Mouse (Mus musculus): Measurements from ENCODE around the gene Cfi.
A peak's percentile ranks its signal among the peaks of the same experiment; 100 is the strongest.

Cfi gene

DNA sequence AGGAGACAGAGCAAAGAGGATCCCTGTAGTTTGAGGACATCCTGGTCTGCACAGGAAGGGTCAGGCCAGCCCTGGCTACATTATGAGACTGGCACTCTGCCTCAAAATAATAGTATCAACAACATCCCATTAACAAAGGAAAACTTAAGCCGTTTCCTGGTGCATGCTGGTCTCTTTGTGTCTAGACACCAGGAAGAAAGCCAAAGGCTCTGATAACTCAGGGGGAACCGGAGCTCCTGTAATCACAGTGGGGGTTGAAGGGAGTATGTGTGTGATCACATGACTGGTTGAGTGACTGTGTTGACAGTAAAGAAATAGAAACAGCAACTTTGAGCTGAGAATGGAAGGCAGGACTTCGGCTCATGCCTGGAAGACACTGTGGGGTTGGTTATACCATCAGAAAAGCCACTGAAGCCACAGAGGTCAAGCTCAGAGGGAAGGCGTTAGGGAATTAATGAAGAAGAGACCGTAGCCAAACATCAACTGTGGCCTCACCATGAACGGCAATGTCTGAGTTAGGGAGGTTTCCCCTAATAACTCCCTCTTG is at the start of gene Cfi:
Gene Cfi (plus strand): TSS at position 497 of the 547 bp plus-strand sequence.
- DNase-seq: no peak

DNA sequence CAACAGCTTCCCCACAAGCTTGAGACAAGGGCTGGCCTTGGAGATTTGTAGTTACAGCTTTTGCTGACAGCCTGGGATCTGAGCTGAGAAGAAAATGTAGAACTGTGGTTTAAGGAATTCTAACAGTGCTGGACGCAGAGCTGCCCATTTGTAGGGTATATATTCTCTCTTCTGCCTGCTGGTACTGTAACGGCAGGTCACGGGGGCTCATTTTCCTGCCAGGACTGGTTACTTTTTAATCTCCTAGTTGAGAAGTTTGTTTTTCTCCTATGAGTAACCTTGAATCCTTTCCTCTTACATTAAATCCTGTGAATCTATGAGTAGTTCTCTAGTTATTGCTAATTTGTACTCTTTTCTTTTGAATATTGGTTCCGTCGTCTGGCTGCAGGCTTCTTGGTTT is 41.9 kb upstream of the Cfi start:
- no peak for DNase-seq

DNA sequence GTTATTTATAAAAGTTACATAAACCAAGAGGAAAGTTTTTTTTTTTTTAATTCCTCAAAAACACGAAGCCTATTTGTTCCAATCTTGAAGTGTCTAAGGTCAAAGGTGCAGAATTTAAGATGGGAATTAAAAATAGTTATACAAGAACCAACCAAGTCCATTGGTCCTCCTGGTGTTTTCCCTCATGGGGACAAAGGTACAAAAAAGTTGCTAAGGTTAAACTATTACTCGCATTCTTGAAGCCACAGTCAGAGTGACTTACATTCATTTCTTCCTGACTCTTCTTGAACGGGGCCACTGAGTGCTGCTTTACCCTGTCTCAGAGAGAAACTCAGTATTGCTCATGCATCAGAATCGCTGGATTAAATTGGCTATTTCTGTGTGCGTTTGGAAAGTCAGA is 38.3 kb upstream of the Cfi start:
- DNase-seq: no peak

DNA sequence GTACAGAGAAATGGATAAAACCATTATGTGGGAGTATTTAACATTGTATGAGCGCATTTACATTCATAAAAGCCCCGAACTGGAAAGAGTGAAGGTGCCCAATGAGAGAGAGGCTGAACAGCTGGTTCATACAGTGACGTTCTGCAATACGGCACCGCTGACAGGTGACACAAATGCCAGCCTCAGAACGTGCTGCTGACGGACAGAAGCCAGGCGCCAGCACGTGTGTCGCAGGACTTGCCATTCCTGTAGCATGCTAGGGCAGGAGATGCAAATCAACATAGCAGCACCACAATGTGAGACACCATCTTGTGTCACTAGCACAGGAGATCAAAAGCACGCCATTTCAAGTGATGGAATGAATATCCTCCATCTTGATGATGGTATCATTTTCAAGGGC is 37.1 kb upstream of the Cfi start:
- DNase-seq: no peak

- no peak for DNase-seq
These were observed 36.7 kb upstream of the Cfi start for GRCm38 (mm10) chr3:129799011-129799410.

- no peak for DNase-seq
These were observed 31.9 kb upstream of the Cfi start, which contains the start of gene Lrit3 for GRCm38 (mm10) chr3:129803765-129804164. Gene Lrit3 (minus strand): TSS chr3:129804030.

GRCm38 (mm10) chr3:129820847-129821246 is 14.8 kb upstream of the Cfi start:
- DNase-seq: no peak

DNA sequence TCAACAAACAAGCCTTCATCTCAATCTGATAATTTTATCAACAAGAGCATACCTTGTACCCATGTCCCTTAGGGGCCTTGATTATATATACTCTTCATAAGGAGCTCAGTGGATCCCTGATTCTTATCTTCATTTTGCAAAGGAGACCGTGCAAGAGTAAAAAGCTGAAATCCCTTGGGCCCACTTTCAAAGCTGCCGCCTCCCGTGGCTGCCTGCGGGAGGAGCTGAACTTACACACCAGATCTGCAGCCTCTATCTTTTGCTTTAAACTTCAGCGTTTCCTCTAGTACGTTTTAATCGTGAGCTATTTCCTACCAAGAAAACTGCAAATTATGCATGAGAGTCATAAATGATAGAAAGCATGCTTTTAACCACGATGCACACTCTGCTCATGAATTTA is 13.9 kb upstream of the Cfi start:
- DNase-seq: no peak

GRCm38 (mm10) chr3:129822206-129822775 is 13.4 kb upstream of the Cfi start, which contains the start of gene Rrh:
Gene Rrh (minus strand): TSS chr3:129822587.
- no peak for DNase-seq

DNA sequence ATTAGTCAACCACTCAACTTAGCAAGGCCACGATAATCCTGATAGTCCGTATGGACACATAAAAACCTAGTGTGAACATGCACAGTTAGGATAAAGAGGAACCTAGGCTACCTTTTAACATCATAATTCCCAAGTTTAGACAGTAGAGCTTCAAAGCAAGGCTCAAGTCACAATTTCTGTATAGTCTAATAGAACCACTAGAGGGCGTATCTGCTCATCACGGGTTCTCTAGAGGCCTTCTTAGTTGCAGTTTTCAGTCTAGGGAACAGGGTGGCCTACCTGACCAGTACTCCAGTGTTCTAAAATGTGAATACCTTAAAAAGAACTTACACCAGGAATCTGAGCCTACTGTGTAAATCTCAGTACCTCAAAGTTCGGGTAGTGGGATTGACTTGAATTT is 12.4 kb upstream of the Cfi start:
- DNase-seq: peak; percentile 43

- DNase-seq: no peak
These were observed 11.5 kb upstream of the Cfi start for GRCm38 (mm10) chr3:129824146-129824545.

GRCm38 (mm10) chr3:129824891-129825290 is 10.8 kb upstream of the Cfi start:
- DNase-seq: no peak

DNA sequence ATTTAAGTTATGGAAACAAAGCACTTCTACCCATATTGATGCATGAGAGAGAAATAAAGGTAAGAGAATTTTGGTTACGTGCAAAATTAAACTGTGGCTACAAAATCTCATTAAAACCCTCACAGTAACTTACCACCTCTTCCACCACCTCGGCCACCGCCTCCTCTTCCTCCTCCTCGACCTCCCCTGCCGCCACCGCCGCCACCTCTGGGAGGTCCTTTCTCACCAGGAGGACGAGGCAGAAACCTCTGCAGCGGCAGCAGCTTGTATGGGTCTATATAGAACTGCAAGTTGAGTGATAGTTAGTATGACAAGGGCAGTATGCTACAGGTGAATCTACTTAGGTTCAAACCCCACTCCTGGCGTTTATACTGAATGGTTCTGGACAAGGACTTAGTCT is 9.0 kb upstream of the Cfi start:
- DNase-seq: no peak

- no peak for DNase-seq
These were observed 8.0 kb upstream of the Cfi start for GRCm38 (mm10) chr3:129827691-129828090.

- no peak for DNase-seq
These were observed 5.1 kb upstream of the Cfi start for GRCm38 (mm10) chr3:129830626-129831025.

GRCm38 (mm10) chr3:129831035-129831568 is 4.6 kb upstream of the Cfi start, which contains the start of gene Gar1:
Gene Gar1 (minus strand): TSS chr3:129831396.
- peak; percentile 95 for DNase-seq

DNA sequence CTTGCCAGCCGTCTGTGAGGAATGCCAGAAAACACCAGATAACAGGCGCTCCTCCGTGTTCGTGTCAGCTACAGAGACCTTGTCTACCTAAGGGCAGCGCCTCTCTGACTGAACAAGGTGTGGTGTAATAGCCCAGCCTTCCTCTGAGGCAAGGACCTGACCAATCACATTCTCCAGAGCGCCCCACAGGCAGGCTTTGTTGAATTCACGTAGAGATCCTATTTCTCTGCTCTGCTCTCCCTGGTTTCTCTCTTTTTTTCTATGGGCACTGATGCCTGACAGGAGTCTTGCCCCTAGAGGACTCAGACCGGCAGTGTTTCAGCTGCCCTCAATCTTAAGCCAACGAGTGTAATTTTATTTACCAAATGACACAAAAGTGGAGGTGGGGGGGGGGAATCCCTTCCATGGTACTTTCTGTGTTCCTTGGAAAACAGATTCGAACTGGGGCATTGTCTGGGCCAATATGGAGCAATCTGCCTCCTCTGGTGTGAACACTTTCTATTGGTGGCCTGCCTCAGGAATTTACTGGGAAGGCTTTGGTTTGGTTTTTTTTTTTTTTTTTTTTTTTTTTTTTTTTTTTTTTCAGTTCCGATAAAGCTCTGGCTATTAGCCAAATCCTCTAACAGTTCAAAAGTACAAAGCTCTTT is 490 bp downstream of the Cfi start:
- DNase-seq: no peak

- no peak for DNase-seq
These were observed 1.3 kb downstream of the Cfi start for GRCm38 (mm10) chr3:129836965-129837364.

DNA sequence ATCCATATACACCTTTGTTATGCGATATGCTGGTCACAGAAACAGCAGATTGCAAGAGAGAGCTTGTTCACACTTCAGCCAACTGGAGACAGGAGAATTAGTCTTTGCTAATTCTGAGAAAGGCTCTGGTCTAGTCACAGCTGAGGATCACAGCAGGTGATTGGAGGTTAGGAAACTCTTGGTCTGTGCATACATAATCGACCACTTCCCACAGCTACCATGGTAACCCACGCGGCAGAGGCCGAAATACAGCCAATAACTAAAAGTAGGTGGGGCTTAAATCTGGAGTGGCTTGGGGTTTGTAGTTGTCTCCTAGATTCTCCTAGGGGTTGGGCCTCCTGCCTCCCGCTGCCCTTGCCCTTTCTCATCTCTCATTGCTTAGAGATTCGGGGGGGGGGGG is 2.3 kb downstream of the Cfi start:
- DNase-seq: no peak

- no peak for DNase-seq
These were observed 10.2 kb downstream of the Cfi start for GRCm38 (mm10) chr3:129845868-129846267.

GRCm38 (mm10) chr3:129846846-129847245 is 11.2 kb downstream of the Cfi start:
- no peak for DNase-seq

DNA sequence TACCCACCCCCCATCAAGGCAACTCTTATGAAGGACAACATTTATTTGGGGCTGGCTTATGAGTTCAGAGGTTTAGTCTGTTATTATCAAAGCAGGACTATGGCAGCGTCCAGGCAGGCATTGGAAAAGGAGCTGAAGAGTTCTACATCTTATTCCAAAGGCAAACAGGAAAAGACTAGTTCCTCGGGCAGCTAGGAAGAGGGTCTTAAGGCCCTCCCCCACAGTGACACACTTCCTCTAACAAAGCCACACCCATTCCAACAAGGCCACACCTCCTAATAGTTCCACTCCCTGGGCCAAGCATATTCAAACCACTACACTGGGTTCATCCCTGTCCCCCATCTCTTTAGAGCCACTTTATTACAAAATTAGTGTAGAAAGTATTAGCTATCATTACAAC is 26.9 kb downstream of the Cfi start:
- no peak for DNase-seq

DNA sequence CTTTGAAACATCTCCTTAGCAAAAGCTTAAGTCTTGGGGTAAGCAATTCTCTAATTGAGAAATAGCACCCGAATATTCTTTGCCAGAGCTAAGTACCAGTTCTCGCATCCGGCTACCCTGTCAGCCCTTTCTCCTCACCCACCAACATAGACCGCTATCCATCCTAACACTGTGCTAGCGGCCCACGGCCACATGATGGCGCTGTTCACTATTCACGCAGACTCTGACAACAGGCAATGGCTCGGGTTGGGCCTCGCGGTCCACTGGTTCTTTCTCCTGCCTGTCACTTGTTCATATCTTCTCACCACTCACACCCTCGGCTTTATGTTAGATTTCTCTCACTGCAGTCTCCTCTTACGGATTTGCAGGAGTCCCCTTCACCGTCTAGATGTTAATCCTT is 28.0 kb downstream of the Cfi start:
- DNase-seq: peak; percentile 24

DNA sequence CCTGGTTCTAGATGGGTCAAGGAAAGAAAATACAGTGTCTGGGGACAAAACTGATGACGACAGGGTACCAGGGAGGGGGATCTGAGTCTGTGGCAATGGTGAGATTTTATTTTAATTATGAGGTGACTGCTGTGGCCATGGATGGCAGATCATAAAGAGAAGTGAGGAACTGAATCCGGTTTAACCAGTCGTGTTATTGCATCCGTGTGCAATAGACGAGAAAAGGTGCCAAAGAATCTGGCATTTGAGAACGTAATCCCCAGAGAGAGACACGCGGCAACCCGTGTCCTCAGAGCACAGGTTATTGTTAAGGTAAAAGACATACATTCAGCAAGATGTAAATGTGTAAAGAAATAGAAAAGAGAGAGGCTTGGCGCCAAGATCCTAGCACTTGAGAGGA is 41.6 kb downstream of the Cfi start:
- DNase-seq: no peak

Data from cerebellum, adult 9-10 months (tissue).